Mouse (Mus musculus): ENCODE data around the gene Slc7a5.
A peak's percentile ranks its signal among the peaks of the same experiment; 100 is the strongest.

Slc7a5 gene

DNA sequence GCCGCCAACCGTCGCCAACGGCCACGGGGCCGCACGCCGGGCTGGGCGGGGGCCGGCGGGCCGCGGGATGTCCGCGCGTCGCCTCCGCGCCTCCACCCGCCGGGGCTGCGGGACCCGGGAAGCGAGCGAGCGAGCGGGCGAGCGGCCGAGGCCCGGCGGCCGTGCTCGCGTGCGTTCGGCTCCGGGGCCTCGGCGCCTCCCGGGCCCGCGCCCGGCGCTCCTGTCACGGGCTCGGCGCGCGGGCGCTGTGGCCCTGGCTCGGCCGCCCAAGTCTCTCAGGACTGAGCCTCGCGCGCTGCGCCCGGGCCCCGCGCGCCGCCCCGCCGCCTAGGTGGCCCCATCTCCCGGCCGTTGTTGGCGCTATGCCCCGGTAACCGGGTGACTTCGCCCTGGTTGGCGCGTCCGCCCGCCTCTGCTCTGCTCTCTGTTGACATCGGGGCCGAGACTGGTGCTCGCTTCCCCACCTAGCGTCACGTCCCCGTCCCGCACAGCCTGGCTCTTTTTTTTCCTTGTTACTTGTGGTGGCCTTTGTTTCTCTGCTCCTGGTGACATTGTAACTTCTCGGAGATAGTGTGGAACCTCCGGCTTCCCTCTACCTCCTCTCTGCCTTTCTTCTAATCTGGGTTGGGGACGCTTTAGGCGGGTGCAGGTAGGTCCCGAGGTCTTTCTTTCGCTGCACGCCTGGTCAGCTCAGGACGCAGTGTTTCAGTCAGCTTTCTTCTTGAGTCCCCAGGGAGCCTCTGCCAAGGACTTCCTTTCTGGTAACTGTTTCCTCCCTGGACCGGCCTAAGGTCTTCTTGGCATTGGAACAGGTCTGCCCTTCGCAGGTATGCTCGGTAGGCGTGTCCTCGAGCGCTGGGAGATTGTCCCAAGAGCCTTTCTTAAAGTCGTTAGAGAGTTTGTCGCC is 43.5 kb upstream of the Slc7a5 start:
- TF ChIP-seq NANOG (IDR thresholded peaks at IDR 0.05; ENCODE audit: borderline replicate concordance, low read length) (no peak), CTCF (conservative IDR thresholded peaks at IDR 0.05; ENCODE audit: low read length) (no peak), POU5F1 (IDR thresholded peaks at IDR 0.05; ENCODE audit: borderline replicate concordance, low read length) (no peak)
- Histone ChIP-seq H3K4me3 (replicated peaks; ENCODE audit: low read length) (peak overlapping the region; percentile 98), H3K27me3 (ENCODE audit: insufficient read depth, low read length) (no peaks in the 10 kb centered on the region), H3K9me3 (ENCODE audit: low read length) (no peaks in the 10 kb centered on the region), H3K36me3 (ENCODE audit: insufficient read depth, low read length) (peaks cover 40% of the 10 kb centered on the region), H3K4me1 (replicated peaks; ENCODE audit: low read depth, low read length) (peaks cover 77% of the 10 kb centered on the region)

DNA sequence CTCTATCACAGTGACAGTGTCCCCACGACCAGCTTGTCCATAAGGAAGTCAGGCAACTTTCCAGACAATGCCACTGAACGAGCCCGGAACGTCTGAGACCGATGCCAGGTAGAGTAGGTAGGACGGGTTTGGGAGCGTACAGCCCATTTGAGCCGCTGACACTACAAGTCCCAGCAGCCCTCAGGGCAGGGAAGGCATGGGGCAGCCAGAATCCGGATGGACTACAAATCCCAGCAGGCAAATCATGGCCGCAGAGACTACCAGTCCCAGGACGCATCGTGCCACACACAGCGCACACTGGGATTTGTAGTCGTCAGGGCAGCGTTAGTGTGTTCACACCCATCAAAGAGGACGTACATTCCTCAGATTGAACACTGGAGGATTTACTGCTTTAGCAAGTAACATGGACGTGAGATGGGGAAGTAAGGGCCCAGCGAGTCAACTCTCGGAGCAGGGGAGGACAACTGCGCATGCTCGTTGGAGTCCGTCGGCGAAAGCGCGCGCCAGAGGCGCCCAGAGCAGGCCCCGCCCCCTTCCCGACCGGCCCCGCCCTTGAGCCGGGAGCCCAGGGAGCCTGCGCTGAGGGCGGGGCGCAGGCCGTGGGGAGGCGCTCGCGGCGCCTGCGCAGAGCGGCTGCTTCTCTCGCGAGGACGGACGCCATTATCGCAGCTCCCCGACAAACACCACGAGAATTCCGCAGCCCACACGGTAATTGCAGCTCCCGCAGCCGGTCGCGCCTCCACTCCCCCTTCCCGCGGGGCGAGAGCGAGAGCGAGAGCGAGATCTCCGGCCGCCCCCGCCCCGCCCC is 42.7 kb upstream of the Slc7a5 start:
- TF ChIP-seq CTCF (conservative IDR thresholded peaks at IDR 0.05; ENCODE audit: low read length) = no peak
- TF ChIP-seq NANOG (IDR thresholded peaks at IDR 0.05; ENCODE audit: borderline replicate concordance, low read length) = 0 out of 2 replicates have a peak, but pooled peaks have one; percentile 17
- TF ChIP-seq POU5F1 (IDR thresholded peaks at IDR 0.05; ENCODE audit: borderline replicate concordance, low read length) = 0 out of 2 replicates have a peak, but pooled peaks have one; percentile 19
- Histone ChIP-seq H3K36me3 (ENCODE audit: insufficient read depth, low read length) (peaks cover 32% of the 10 kb centered on the region), H3K4me1 (replicated peaks; ENCODE audit: low read depth, low read length) (peaks cover 69% of the 10 kb centered on the region), H3K9me3 (ENCODE audit: low read length) (no peaks in the 10 kb centered on the region), H3K27me3 (ENCODE audit: insufficient read depth, low read length) (no peaks in the 10 kb centered on the region), H3K4me3 (replicated peaks; ENCODE audit: low read length) (peak overlapping the region; percentile 98)

DNA sequence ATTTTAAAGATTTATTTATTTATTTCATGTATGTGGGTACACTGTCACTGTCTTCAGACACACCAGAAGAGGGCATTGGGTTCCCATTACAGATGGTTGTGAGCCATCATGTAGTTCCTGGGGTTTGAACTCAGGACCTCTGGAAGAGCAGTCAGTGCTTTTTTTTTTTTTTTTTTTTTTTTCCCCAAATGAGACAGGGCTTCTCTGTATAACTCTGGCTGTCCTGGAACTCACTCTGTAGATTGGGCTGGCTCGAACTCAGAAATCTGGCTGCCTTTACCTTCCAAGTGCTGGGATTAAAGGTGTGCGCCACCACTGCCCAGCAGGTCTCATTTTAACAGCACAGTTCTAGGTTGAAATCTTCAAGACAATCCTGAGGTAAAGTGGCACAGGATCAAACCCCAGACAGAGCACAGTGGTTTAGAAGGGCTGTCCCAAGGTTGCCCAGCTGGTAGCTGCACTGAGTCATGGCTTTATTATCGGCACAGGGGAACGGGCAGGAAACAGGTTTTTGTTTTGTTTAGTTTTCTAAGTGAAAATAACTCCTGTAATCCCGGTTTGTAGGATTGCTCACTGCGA is 41.8 kb upstream of the Slc7a5 start, which contains the start of gene Banp:
TSS of gene Banp (plus strand) at position 529 of the 579 bp plus-strand sequence.
- no peaks in the 10 kb centered on the region for H3K27me3 ChIP-seq (ENCODE audit: insufficient read depth, low read length)
- H3K36me3 ChIP-seq (ENCODE audit: insufficient read depth, low read length) = peaks cover 23% of the 10 kb centered on the region
- H3K9me3 ChIP-seq (ENCODE audit: low read length) = no peaks in the 10 kb centered on the region
- peaks cover 61% of the 10 kb centered on the region for H3K4me1 ChIP-seq (replicated peaks; ENCODE audit: low read depth, low read length)
- TF ChIP-seq NANOG (IDR thresholded peaks at IDR 0.05; ENCODE audit: borderline replicate concordance, low read length) = no peak
- TF ChIP-seq POU5F1 (IDR thresholded peaks at IDR 0.05; ENCODE audit: borderline replicate concordance, low read length) = no peak
- no peak for TF ChIP-seq CTCF (conservative IDR thresholded peaks at IDR 0.05; ENCODE audit: low read length)
- H3K4me3 ChIP-seq (replicated peaks; ENCODE audit: low read length) = peak within 1 kb of the TSS; percentile 98

DNA sequence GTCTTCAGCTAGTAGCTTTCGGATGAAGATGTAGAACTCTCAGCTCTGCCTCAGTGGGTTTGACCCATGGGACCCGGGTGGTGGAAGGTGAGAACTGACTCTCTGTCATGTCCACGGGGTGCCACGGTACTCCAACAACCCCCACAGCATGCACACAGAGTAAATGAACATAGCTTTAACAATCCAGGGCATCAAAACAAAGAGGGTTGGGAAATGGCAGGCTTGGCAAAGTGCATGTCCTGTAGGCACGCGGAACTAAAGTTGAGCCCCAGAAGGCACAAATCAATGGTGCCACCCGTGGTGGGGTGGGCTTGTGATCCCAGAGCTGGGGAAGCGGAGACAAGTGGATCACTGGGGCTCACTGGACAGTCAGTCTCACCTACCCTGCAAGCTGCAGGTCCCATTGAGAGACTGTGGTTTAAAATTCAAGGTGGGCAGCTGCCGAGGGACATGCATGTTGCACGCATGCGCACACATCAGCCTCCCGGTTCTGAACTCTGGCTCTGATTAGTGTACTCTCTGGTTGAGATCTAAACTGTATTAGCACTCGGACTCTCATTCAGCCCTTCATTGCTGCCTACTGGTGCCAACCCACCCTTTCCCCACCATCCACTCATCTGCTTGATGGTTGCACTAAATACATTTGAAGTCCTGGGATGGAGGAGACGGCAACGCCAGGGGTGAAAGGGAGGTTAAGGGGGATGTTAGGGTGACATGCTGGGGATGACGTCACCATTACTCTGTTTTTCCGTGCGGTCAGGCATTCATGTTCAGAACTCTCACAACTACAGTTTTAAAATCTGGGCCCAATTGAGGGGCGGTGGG is 41.0 kb upstream of the Slc7a5 start:
- TF ChIP-seq POU5F1 (IDR thresholded peaks at IDR 0.05; ENCODE audit: borderline replicate concordance, low read length) (no peak), CTCF (conservative IDR thresholded peaks at IDR 0.05; ENCODE audit: low read length) (no peak), NANOG (IDR thresholded peaks at IDR 0.05; ENCODE audit: borderline replicate concordance, low read length) (no peak)
- H3K9me3 ChIP-seq (ENCODE audit: low read length) = no peaks in the 10 kb centered on the region
- H3K4me3 ChIP-seq (replicated peaks; ENCODE audit: low read length) = peak overlapping the region; percentile 80
- H3K4me1 ChIP-seq (replicated peaks; ENCODE audit: low read depth, low read length) = peaks cover 53% of the 10 kb centered on the region
- H3K36me3 ChIP-seq (ENCODE audit: insufficient read depth, low read length) = peaks cover 16% of the 10 kb centered on the region
- H3K27me3 ChIP-seq (ENCODE audit: insufficient read depth, low read length) = no peaks in the 10 kb centered on the region

DNA sequence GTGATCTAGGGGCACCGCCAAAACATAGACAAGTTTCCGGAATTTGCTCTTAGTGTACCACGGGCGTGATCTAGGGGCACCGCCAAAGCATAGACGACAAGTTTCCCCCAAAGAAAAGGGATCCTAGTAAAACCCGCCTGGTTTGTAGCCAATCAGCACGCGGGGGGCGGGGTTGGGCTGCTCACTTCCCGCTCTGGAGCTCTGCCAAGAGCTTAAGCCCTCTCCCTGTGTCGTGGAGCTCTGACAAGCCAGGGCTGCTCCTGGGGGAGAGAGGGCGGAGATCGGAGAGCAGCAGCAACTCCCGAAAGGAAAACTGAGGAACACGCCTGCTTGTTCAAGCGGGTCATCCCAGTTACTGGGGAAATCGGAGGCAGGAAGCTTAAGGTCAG is 40.3 kb upstream of the Slc7a5 start:
- no peak for TF ChIP-seq NANOG (IDR thresholded peaks at IDR 0.05; ENCODE audit: borderline replicate concordance, low read length)
- no peak for TF ChIP-seq CTCF (conservative IDR thresholded peaks at IDR 0.05; ENCODE audit: low read length)
- TF ChIP-seq POU5F1 (IDR thresholded peaks at IDR 0.05; ENCODE audit: borderline replicate concordance, low read length) = no peak
- Histone ChIP-seq H3K4me1 (replicated peaks; ENCODE audit: low read depth, low read length) (peaks cover 45% of the 10 kb centered on the region), H3K9me3 (ENCODE audit: low read length) (no peaks in the 10 kb centered on the region), H3K27me3 (ENCODE audit: insufficient read depth, low read length) (no peaks in the 10 kb centered on the region), H3K4me3 (replicated peaks; ENCODE audit: low read length) (peak overlapping the region; percentile 80), H3K36me3 (ENCODE audit: insufficient read depth, low read length) (peaks cover 8% of the 10 kb centered on the region)

DNA sequence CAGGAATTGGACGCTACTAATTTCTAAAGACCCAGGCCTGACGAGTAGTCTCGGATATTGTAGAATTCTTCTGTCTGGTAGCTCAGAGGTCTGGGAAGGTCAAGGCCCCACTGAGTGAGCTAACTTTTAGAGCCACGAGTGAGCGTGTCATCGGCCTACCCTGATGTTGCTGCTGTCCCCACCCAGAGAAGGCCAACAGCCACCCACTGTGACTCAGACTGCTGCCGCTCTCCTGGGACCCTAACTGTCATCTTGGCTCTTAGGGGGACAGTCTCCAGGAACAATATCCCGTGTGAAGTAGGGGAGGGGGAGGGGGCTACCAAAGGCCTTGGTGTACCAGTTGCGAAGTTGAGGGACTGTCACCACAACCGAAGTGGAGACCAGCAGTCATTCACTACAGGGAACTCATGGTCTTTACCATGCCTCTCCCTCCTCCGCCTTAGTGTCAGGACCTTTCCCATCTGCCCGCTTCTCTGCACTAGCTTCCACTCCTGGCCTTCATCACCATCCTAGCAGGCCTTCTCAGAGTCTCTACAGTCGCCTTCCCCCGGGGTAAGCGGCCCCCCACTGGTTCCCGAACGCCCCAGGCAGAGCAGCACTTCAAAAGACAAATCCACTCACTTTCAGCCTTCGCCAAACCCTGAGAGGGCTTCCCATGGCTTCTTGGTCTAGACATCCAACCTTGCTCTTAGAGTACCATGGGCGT is 39.7 kb upstream of the Slc7a5 start:
- Histone ChIP-seq H3K4me1 (replicated peaks; ENCODE audit: low read depth, low read length) (peaks cover 40% of the 10 kb centered on the region), H3K36me3 (ENCODE audit: insufficient read depth, low read length) (peaks cover 2% of the 10 kb centered on the region; the same call in 1 of the 2 replicates), H3K9me3 (ENCODE audit: low read length) (no peaks in the 10 kb centered on the region), H3K27me3 (ENCODE audit: insufficient read depth, low read length) (no peaks in the 10 kb centered on the region), H3K4me3 (replicated peaks; ENCODE audit: low read length) (peak overlapping the region; percentile 80)
- TF ChIP-seq CTCF (conservative IDR thresholded peaks at IDR 0.05; ENCODE audit: low read length) = no peak
- TF ChIP-seq NANOG (IDR thresholded peaks at IDR 0.05; ENCODE audit: borderline replicate concordance, low read length) = no peak
- TF ChIP-seq POU5F1 (IDR thresholded peaks at IDR 0.05; ENCODE audit: borderline replicate concordance, low read length) = no peak

DNA sequence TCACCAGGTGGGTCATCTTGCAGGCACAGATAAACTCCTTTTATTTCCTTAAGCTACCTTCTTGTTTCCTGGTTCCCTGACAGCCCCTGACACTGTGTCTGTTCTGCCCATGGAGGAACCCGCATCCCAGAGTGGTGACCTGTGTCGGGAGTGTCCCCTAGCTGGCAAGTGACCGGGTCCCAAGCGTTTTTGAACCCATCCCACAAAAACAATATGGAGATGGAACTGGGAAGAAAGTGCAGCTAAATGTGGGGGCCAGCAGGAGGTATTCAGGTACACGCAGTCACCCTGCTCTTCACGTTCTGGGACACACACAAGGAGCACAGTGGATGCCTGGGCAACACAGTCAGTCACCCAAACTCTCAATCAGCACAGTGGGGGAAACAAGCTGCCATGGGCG is 38.9 kb upstream of the Slc7a5 start:
- Histone ChIP-seq H3K27me3 (ENCODE audit: insufficient read depth, low read length) (no peaks in the 10 kb centered on the region), H3K4me1 (replicated peaks; ENCODE audit: low read depth, low read length) (peaks cover 33% of the 10 kb centered on the region), H3K4me3 (replicated peaks; ENCODE audit: low read length) (no peak overlapping the region), H3K36me3 (ENCODE audit: insufficient read depth, low read length) (no peaks in the 10 kb centered on the region), H3K9me3 (ENCODE audit: low read length) (no peaks in the 10 kb centered on the region)
- TF ChIP-seq NANOG (IDR thresholded peaks at IDR 0.05; ENCODE audit: borderline replicate concordance, low read length) = no peak
- TF ChIP-seq POU5F1 (IDR thresholded peaks at IDR 0.05; ENCODE audit: borderline replicate concordance, low read length) = no peak
- no peak for TF ChIP-seq CTCF (conservative IDR thresholded peaks at IDR 0.05; ENCODE audit: low read length)

Data from E14TG2a.4 (cell line).